32 mouse cellular contexts compared by ENCODE assay signal in genomic region chr19:42877653-42878052, GRCm38 (mm10).
"Had no signal": no experiment of that assay in that cellular context is flagged by ENCODE, and none has a peak within 500 bp of the region (broad histone marks: within the 10 kb centered on the region; RNA-seq: fewer than 3 reads in every experiment).

No protein-coding gene starts in this region.

- H3K9ac ChIP-seq: limb, embryonic 12.5 days; limb, embryonic 13.5 days; limb, embryonic 15.5 days; liver, embryonic 12.5 days; liver, embryonic 13.5 days; liver, embryonic 14.5 days; liver, embryonic 15.5 days; liver, postnatal 0 days; lung, embryonic 14.5 days; lung, embryonic 15.5 days; midbrain, embryonic 12.5 days; midbrain, embryonic 13.5 days; midbrain, embryonic 15.5 days; neural tube, embryonic 12.5 days had no signal

- H3K4me2 ChIP-seq: limb, embryonic 12.5 days; limb, embryonic 13.5 days; limb, embryonic 15.5 days; liver, embryonic 11.5 days; liver, embryonic 12.5 days; liver, embryonic 13.5 days; liver, embryonic 15.5 days; lung, embryonic 14.5 days; lung, embryonic 15.5 days; midbrain, embryonic 11.5 days; midbrain, embryonic 12.5 days; midbrain, embryonic 13.5 days; midbrain, embryonic 15.5 days; neural tube, embryonic 12.5 days had no signal

- H3K9me3 ChIP-seq: limb, embryonic 10.5 days; limb, embryonic 12.5 days; limb, embryonic 13.5 days; limb, embryonic 15.5 days; liver, embryonic 12.5 days; liver, embryonic 13.5 days; liver, embryonic 15.5 days; lung, embryonic 15.5 days; megakaryocyte, embryonic 14.5 days; midbrain, embryonic 10.5 days; midbrain, embryonic 12.5 days; midbrain, embryonic 13.5 days; midbrain, embryonic 15.5 days; neural tube, embryonic 12.5 days had no signal

- ATAC-seq: liver, embryonic 12.5 days; liver, postnatal 0 days; lung, postnatal 0 days; midbrain, embryonic 13.5 days; midbrain, embryonic 15.5 days; midbrain, embryonic 16.5 days had no signal

- H3K36me3 ChIP-seq: limb, embryonic 10.5 days; limb, embryonic 12.5 days; limb, embryonic 13.5 days; limb, embryonic 15.5 days; liver, embryonic 12.5 days; liver, embryonic 13.5 days; liver, embryonic 15.5 days; lung, embryonic 15.5 days; midbrain, embryonic 10.5 days; midbrain, embryonic 12.5 days; midbrain, embryonic 13.5 days; midbrain, embryonic 15.5 days; neural tube, embryonic 12.5 days had no signal

- H3K4me3 ChIP-seq: limb, embryonic 10.5 days; limb, embryonic 12.5 days; limb, embryonic 13.5 days; limb, embryonic 15.5 days; liver, embryonic 12.5 days; liver, embryonic 13.5 days; liver, embryonic 15.5 days; lung, embryonic 15.5 days; megakaryocyte, embryonic 14.5 days; midbrain, embryonic 10.5 days; midbrain, embryonic 12.5 days; midbrain, embryonic 13.5 days; midbrain, embryonic 15.5 days; myocyte; neural tube, embryonic 12.5 days had no signal

- H3K27me3 ChIP-seq: limb, embryonic 12.5 days; limb, embryonic 13.5 days; liver, embryonic 12.5 days; liver, embryonic 13.5 days; liver, embryonic 15.5 days; lung, embryonic 15.5 days; midbrain, embryonic 12.5 days; midbrain, embryonic 13.5 days; midbrain, embryonic 15.5 days; neural tube, embryonic 12.5 days had no signal

- DNase-seq: left cerebral cortex, postnatal 4 days; liver; liver, embryonic 13.5 days; liver, postnatal 0 days; lung, adult 18-20 months; lung, adult 2 months; lung, embryonic 14.5 days; lung, postnatal 10 days; lung, postnatal 14 days; lung, postnatal 36 days; lung, postnatal 4 days; midbrain, embryonic 14.5 days had no signal

- H3K27ac ChIP-seq: limb, embryonic 10.5 days; limb, embryonic 12.5 days; limb, embryonic 13.5 days; limb, embryonic 15.5 days; liver, embryonic 12.5 days; liver, embryonic 13.5 days; liver, embryonic 14.5 days; liver, embryonic 15.5 days; lung, embryonic 15.5 days; macrophage; midbrain, embryonic 10.5 days; midbrain, embryonic 12.5 days; midbrain, embryonic 13.5 days; midbrain, embryonic 15.5 days; neural tube, embryonic 12.5 days had no signal

- H3K4me1 ChIP-seq: limb, embryonic 12.5 days; limb, embryonic 15.5 days; liver, embryonic 12.5 days; liver, embryonic 13.5 days; liver, embryonic 15.5 days; lung, embryonic 15.5 days; megakaryocyte, embryonic 14.5 days; midbrain, embryonic 12.5 days; midbrain, embryonic 13.5 days; midbrain, embryonic 15.5 days; neural tube, embryonic 12.5 days had no signal
